Mouse (Mus musculus): Measurements from ENCODE around the gene Dazap1.

DNA sequence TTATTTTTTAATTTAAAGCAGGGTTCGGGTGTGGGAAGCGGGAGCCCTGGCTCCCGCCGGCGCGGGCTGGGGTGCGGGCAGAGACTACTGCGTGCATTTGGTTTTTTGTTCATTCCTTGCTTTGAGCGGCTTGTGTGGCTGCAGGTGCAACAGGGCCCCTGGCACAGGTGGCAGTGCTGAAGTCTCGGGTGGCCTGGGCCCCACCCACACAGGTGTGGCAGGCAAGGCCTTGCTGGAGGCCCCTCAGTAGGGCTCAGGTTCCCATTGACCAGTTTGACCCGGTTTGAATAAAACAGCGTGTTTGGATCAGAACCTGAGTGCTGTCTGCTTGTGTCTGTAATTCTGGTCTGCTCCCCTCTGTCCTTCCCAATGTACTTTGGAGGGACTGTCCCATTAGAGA lies 26.8 kb downstream of the Dazap1 start:
- TF ChIP-seq POLR2A (IDR thresholded peaks at IDR 0.05; ENCODE audit: insufficient read depth, low read length) (no peak), CTCF (IDR thresholded peaks at IDR 0.05; ENCODE audit: low read depth, low read length) (no peak), EP300 (IDR thresholded peaks at IDR 0.05; ENCODE audit: insufficient read depth, low read depth, low read length) (no peak)

Data from ES-Bruce4 (cell line).